Mouse (Mus musculus): ENCODE data around the gene Cldn3. TPM values are rescaled to one million over a fixed set of nuclear protein-coding genes. Genes with fewer than 3 reads are reported as not detected.
"Not testable (repeated sequence)": the region's sequence is repeated elsewhere in the genome, so short reads cannot be mapped to it uniquely, and the experiment has no call there.

Gene Cldn3
- polyA plus RNA-seq, 1 experiment from 2014 or later: 0.81 TPM

GRCm38 (mm10) chr5:134948085-134948439 is 38.0 kb upstream of the Cldn3 start:
- Histone ChIP-seq H3K9me3 (no peaks in the 10 kb centered on the region), H3K36me3 (no peaks in the 10 kb centered on the region), H3K27ac (replicated peaks) (no peak overlapping the region), H3K4me2 (no peak overlapping the region), H3K4me1 (replicated peaks) (peaks cover 12% of the 10 kb centered on the region; the same call in 1 of the 2 replicates), H3K9ac (no peak overlapping the region), H3K27me3 (peaks cover 44% of the 10 kb centered on the region), H3K4me3 (no peak overlapping the region)
- no peak for ATAC-seq (ENCODE audit: low read depth)
- WGBS: 63% methylated on average over 4 of the region's 4 CpGs

GRCm38 (mm10) chr5:134951053-134951884 is 34.7 kb upstream of the Cldn3 start:
- Histone ChIP-seq H3K4me2 (no peak overlapping the region), H3K9me3 (no peaks in the 10 kb centered on the region), H3K4me3 (no peak overlapping the region), H3K4me1 (replicated peaks) (peaks cover 8% of the 10 kb centered on the region; the same call in 1 of the 2 replicates), H3K27ac (replicated peaks) (no peak overlapping the region), H3K9ac (no peak overlapping the region), H3K27me3 (peaks cover 21% of the 10 kb centered on the region), H3K36me3 (no peaks in the 10 kb centered on the region)
- ATAC-seq (ENCODE audit: low read depth): no peak
- 48% methylated on average over 19 of the region's 19 CpGs for WGBS

DNA sequence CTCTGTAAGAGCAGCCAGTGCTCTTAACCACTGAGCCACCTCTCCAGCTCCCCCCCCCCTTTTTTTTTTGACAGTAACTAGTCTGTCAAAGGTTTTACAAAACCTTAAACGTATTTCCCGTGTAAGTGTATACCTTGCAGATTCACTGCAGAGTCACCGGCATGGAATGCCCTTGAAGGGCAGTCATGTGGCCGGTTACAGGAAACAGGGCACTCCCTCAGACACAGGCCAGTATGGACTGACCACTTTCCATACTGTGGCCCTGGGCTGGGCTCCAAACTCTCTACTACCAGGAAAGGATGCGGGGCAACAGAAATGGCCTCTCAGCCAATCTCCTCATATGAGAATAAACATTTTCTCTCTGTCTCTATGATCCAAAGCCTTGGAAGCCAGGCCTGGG is 30.5 kb upstream of the Cldn3 start:
- no peak for ATAC-seq (ENCODE audit: low read depth)
- Histone ChIP-seq H3K36me3 (no peaks in the 10 kb centered on the region), H3K27ac (replicated peaks) (no peak overlapping the region), H3K27me3 (no peaks in the 10 kb centered on the region), H3K9ac (no peak overlapping the region), H3K4me1 (replicated peaks) (no peaks in the 10 kb centered on the region), H3K4me3 (no peak overlapping the region), H3K4me2 (no peak overlapping the region), H3K9me3 (no peaks in the 10 kb centered on the region)
- WGBS: 90% methylated on average over 5 of the region's 5 CpGs

- WGBS: 84% methylated on average over 7 of the region's 7 CpGs
- ATAC-seq (ENCODE audit: low read depth): no peak
These were observed 26.9 kb upstream of the Cldn3 start for GRCm38 (mm10) chr5:134959114-134959513.

DNA sequence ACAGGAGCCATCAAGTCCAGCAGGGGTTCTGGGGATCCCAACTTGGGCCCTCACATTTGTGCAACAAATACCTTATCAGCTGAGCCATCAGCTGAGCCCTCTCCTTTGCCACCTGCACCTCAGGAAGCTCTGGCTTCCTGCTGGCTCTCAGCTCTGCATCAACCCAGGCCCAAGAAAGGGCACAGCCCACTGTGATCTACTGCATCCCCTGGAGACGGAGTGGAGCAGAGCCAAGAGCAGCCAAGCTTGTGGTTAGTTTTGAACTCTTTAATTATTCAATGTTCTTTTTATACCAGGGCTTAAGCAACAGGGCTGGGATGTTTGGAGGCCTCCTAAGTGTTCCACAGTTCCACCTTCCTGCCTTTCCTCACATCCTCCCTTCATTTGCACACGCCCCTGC is 25.6 kb upstream of the Cldn3 start:
- Histone ChIP-seq H3K27ac (replicated peaks) (no peak overlapping the region), H3K4me1 (replicated peaks) (no peaks in the 10 kb centered on the region), H3K4me3 (no peak overlapping the region), H3K27me3 (no peaks in the 10 kb centered on the region), H3K4me2 (no peak overlapping the region), H3K9me3 (no peaks in the 10 kb centered on the region), H3K9ac (no peak overlapping the region), H3K36me3 (no peaks in the 10 kb centered on the region)
- WGBS: 76% methylated on average over 2 of the region's 2 CpGs
- no peak for ATAC-seq (ENCODE audit: low read depth)

More at GRCm38 (mm10) chr5:134959114-134959513, 26.9 kb upstream of the Cldn3 start:
- Histone ChIP-seq H3K4me3 (no peak overlapping the region), H3K4me2 (no peak overlapping the region), H3K4me1 (replicated peaks) (no peaks in the 10 kb centered on the region), H3K9ac (no peak overlapping the region), H3K9me3 (no peaks in the 10 kb centered on the region), H3K27me3 (no peaks in the 10 kb centered on the region), H3K27ac (replicated peaks) (no peak overlapping the region), H3K36me3 (no peaks in the 10 kb centered on the region)

DNA sequence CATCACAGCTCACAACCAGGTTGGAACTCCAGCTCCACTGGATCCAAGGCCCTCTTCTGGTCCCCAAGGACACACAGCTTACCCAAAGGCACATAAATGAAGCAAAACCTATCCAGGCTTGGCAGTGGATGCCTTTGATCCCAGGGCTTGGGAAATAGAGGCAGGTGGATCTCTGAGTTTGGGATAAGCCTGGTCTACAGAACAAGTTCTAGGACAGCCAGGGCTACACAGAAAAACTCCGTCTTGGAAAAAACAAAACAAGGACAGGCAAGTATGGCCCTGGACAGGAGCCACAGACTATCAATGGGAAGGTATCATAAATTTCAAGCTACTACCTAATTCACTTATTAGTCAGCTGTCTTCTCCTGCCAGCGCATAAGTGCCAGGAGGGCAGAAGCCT is 24.5 kb upstream of the Cldn3 start:
- 95% methylated on average over 2 of the region's 2 CpGs for WGBS
- Histone ChIP-seq H3K4me2 (no peak overlapping the region), H3K27me3 (peaks cover 3% of the 10 kb centered on the region; the same call in 1 of the 2 replicates), H3K36me3 (no peaks in the 10 kb centered on the region), H3K4me1 (replicated peaks) (peaks cover 9% of the 10 kb centered on the region), H3K9ac (no peak overlapping the region), H3K27ac (replicated peaks) (no peak overlapping the region), H3K9me3 (no peaks in the 10 kb centered on the region), H3K4me3 (no peak overlapping the region)
- no peak for ATAC-seq (ENCODE audit: low read depth)

DNA sequence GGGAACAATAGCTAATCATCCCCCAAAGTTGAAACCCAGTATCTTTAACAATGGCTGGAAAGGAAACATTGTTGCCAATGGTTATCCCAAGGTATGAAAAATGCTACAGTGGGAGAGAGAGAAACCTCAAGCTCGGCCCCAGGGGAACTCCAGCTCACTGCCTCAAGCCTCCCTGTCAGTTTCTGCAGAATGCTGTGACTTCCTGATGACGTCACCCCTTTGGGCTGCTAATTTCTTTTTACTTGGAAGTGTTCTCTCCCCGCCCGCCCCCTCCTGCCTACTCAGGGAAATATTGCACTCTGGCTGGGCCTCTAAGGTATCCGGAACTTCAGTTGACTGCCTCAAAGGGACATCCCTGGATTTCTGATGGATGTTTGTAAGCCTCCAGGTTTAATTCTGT is 22.5 kb upstream of the Cldn3 start:
- H3K27me3 ChIP-seq: peaks cover 15% of the 10 kb centered on the region
- 33% methylated on average over 5 of the region's 5 CpGs for WGBS
- no peak for ATAC-seq (ENCODE audit: low read depth)
- no peak overlapping the region for H3K4me2 ChIP-seq
- no peak overlapping the region for H3K9ac ChIP-seq
- H3K4me3 ChIP-seq: no peak overlapping the region
- H3K27ac ChIP-seq (replicated peaks): no peak overlapping the region
- H3K9me3 ChIP-seq: no peaks in the 10 kb centered on the region
- peaks cover 11% of the 10 kb centered on the region for H3K4me1 ChIP-seq (replicated peaks)
- no peaks in the 10 kb centered on the region for H3K36me3 ChIP-seq

- Histone ChIP-seq H3K27me3 (peaks cover 18% of the 10 kb centered on the region), H3K4me1 (replicated peaks) (peaks cover 11% of the 10 kb centered on the region)
- not testable (repeated sequence) for H3K9me3 ChIP-seq; H3K27ac ChIP-seq (replicated peaks); ATAC-seq (ENCODE audit: low read depth); H3K4me2 ChIP-seq; H3K36me3 ChIP-seq; H3K9ac ChIP-seq; H3K4me3 ChIP-seq
These were observed 21.4 kb upstream of the Cldn3 start for GRCm38 (mm10) chr5:134964655-134965054.

GRCm38 (mm10) chr5:134965473-134965851 is 20.6 kb upstream of the Cldn3 start:
- WGBS: 8% methylated on average over 10 of the region's 10 CpGs
- ATAC-seq (ENCODE audit: low read depth): no peak
- H3K4me2 ChIP-seq: peak overlapping the region; percentile 49
- H3K4me1 ChIP-seq (replicated peaks): peaks cover 11% of the 10 kb centered on the region
- H3K9me3 ChIP-seq: no peaks in the 10 kb centered on the region
- H3K27ac ChIP-seq (replicated peaks): no peak overlapping the region
- peaks cover 18% of the 10 kb centered on the region for H3K27me3 ChIP-seq
- H3K36me3 ChIP-seq: no peaks in the 10 kb centered on the region
- H3K4me3 ChIP-seq: peak overlapping the region; percentile 18
- 0 out of 2 replicates have a peak overlapping the region, but pooled peaks have one; percentile 26 for H3K9ac ChIP-seq

DNA sequence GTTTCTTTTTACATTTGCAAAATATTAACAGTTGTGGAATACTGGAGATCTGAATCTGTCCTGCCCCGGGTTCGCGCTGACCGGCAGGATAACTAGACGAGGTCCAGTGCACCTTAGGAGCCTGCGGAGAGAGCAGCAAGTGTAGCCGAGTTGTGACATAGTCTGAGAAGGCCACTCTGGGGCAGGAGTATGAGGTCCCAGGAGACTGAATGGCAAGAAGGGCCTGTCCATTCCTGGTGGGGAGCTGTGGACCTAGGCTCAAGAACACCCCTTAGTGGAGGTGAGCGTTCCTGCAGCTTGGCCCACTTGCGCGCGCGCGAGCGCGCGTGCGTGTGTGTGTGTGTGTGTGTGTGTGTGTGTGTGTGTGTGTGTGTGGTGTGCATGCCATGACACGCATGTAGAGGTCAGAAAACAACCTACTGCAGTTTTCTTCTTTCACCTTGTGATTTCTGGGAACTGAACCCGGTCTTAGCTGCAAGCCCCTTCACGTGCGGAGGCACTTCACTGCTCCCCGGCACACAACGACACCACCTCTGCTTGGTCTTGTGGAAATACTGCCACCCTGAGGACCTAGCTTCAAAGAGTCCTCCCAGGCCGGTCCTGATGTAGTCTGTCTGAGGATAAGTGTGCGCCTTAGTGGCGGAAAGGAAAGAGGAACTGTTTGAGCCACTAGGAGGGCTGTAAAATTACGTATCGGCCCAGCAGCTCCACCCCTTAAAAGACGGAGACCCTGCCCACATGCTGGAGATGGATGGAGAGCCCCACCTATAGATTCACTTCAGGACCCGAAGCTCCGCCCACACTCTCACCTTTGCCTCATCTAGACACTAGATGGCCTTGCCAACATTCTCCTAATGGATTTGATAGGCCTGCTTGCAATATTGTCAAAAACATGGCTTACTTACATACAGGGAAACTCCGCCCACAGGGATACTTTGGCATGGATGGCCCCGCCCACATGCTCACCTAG is 19.9 kb upstream of the Cldn3 start:
- H3K4me2 ChIP-seq: peak overlapping the region; percentile 49
- H3K9me3 ChIP-seq: no peaks in the 10 kb centered on the region
- H3K27me3 ChIP-seq: peaks cover 18% of the 10 kb centered on the region
- peak overlapping the region; percentile 18 for H3K4me3 ChIP-seq
- H3K9ac ChIP-seq: peak overlapping the region; percentile 26; the same call in 1 of the 2 replicates
- H3K27ac ChIP-seq (replicated peaks): no peak overlapping the region
- ATAC-seq (ENCODE audit: low read depth): peak; percentile 23; the same call in 1 of the 2 replicates
- H3K4me1 ChIP-seq (replicated peaks): peaks cover 11% of the 10 kb centered on the region
- no peaks in the 10 kb centered on the region for H3K36me3 ChIP-seq
- 3% methylated on average over 33 of the region's 33 CpGs for WGBS

GRCm38 (mm10) chr5:134967164-134967944 is 18.7 kb upstream of the Cldn3 start:
- no peaks in the 10 kb centered on the region for H3K36me3 ChIP-seq
- WGBS: 75% methylated on average over 20 of the region's 20 CpGs
- ATAC-seq (ENCODE audit: low read depth): no peak

More at GRCm38 (mm10) chr5:134967164-134967944, 18.7 kb upstream of the Cldn3 start:
- peaks cover 18% of the 10 kb centered on the region for H3K27me3 ChIP-seq
- no peaks in the 10 kb centered on the region for H3K9me3 ChIP-seq
- no peak overlapping the region for H3K4me2 ChIP-seq
- no peak overlapping the region for H3K27ac ChIP-seq (replicated peaks)
- H3K4me3 ChIP-seq: no peak overlapping the region
- peaks cover 11% of the 10 kb centered on the region for H3K4me1 ChIP-seq (replicated peaks)
- H3K9ac ChIP-seq: no peak overlapping the region

Measured in neural tube, embryonic 13.5 days (tissue).